Mouse (Mus musculus) neural tube, embryonic 15.5 days (tissue): ENCODE measurements at regions not wholly inside any gene's neighbourhood (a gene's known extent, or its start where the extent isn't known, plus 50 kb on each side); places are given as distances from the start of the nearest gene placed in this dataset.

ENCODE experiments used
- ATAC-seq: fragments of 200-750 bp; cut with Nextera tagmentation; 2 replicates; pipeline ENCODE4 v1.8.0; 2017; ENCODE audit warnings: mild to moderate bottlenecking, moderate TSS enrichment, moderate library complexity; ENCODE audit not compliant: low FRiP score
- H3K27ac ChIP-seq: fragments of 300-500 bp; sonication (generic); replicated peaks from 2 replicates; pipeline ENCODE4 v1.5.1; 2015; ENCODE audit warnings: mild to moderate bottlenecking, inconsistent platforms
- H3K27me3 ChIP-seq: fragments of 300-500 bp; sonication (generic); replicated peaks from 2 replicates; pipeline ENCODE4 v1.6.1; 2015; ENCODE audit warnings: inconsistent platforms
- H3K36me3 ChIP-seq: fragments of 300-500 bp; sonication (generic); 2 replicates; pipeline ENCODE4 v1.6.1; 2015; ENCODE audit warnings: inconsistent platforms
- H3K4me1 ChIP-seq: fragments of 300-500 bp; sonication (generic); 2 replicates; pipeline ENCODE4 v1.6.1; 2015; ENCODE audit warnings: inconsistent platforms
- H3K4me2 ChIP-seq: fragments of 300-500 bp; sonication (generic); 2 replicates; pipeline ENCODE4 v1.6.1; 2015; ENCODE audit warnings: inconsistent platforms, mild to moderate bottlenecking, moderate library complexity
- H3K4me3 ChIP-seq: fragments of 300-500 bp; sonication (generic); replicated peaks from 2 replicates; pipeline ENCODE4 v1.5.1; 2015; ENCODE audit warnings: mild to moderate bottlenecking, inconsistent platforms
- H3K9ac ChIP-seq: fragments of 300-500 bp; sonication (generic); replicated peaks from 2 replicates; pipeline ENCODE4 v1.6.1; 2015; ENCODE audit warnings: mild to moderate bottlenecking, inconsistent platforms
- H3K9me3 ChIP-seq: fragments of 300-500 bp; sonication (generic); replicated peaks from 2 replicates; pipeline ENCODE4 v1.6.1; 2016; ENCODE audit warnings: inconsistent platforms
- WGBS: fragments of 180-500 bp; shearing (Covaris S2); methylation state at CpG from one replicate; pipeline ENCODE4 v1.1.7; 2015; ENCODE audit warnings: mixed read lengths; 5-methylcytosine and 5-hydroxymethylcytosine counted together

DNA sequence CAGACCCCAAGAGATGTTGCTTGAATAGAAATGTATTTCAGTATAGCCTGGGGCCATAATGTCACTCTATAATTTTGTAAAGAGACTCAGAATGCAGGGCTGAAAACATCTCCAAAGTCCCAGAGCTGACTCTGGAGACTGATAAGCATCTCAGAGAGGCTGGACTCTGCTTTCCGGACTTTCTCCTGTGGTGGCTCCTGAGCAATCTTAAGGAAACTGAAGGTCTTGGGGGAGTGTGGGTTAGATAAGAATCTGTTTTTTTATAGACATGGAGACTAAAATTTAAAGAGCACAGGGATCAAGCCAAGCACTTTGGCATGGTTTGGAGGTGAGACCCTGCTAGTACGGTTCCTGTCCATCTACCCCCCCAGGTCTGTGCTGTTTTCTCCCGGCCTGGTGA is 92.7 kb upstream of the Mbip start:
- H3K4me3 ChIP-seq, result no peak overlapping the region
- H3K9ac ChIP-seq, result no peak overlapping the region
- H3K4me2 ChIP-seq, result no peak overlapping the region
- no peak for ATAC-seq
- peaks cover 6% of the 10 kb centered on the region for H3K4me1 ChIP-seq
- no peak overlapping the region for H3K27ac ChIP-seq
- H3K9me3 ChIP-seq, result no peaks in the 10 kb centered on the region
- no peaks in the 10 kb centered on the region for H3K36me3 ChIP-seq
- peaks cover 36% of the 10 kb centered on the region for H3K27me3 ChIP-seq
- 98% methylated on average over 3 of the region's 3 CpGs for WGBS

- Histone ChIP-seq H3K9me3 (no peaks in the 10 kb centered on the region), H3K4me1 (peaks cover 6% of the 10 kb centered on the region), H3K27me3 (peaks cover 35% of the 10 kb centered on the region), H3K9ac (no peak overlapping the region), H3K4me3 (no peak overlapping the region), H3K4me2 (no peak overlapping the region), H3K27ac (no peak overlapping the region), H3K36me3 (no peaks in the 10 kb centered on the region)
- no peak for ATAC-seq
- 89% methylated on average over 3 of the region's 3 CpGs for WGBS
Observed at GRCm38 (mm10) chr12:56437975-56438374, 92.3 kb upstream of the Mbip start.

DNA sequence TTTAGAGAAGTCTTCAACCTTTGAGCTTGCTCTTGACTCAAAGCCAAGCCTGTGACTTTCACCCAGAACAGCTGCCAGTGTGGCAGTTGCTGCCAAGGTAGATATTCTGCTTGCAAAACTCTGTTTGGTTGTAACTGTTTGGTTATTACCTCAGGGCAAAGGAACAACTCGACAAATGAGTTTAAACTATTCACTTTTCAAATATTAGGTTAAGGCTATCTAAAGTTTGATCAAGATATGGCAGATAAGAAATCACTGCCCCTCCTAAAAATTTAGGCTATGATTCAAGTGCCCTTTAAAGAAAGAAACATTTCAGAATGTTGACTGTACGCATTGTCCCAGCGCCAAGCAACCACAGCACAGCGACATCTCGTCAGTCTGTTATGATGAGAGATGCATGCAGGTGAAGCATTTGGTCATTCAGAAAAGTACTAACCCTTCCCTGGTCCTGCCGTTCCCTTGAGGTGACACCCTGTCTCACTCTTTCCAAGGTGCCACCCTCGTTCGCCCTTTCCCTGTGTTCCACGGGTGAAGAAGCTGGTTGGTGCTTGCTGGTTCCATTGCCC is 81.1 kb upstream of the Mbip start:
- WGBS, result 92% methylated on average over 9 of the region's 9 CpGs
- H3K9ac ChIP-seq, result no peak overlapping the region

GRCm38 (mm10) chr12:56416106-56416505 is 70.4 kb upstream of the Mbip start:
- WGBS, result 87% methylated on average over 7 of the region's 7 CpGs
- ATAC-seq, result no peak

More for the DNA sequence above, 81.1 kb upstream of the Mbip start:
- Histone ChIP-seq H3K27ac (no peak overlapping the region), H3K36me3 (no peaks in the 10 kb centered on the region), H3K9me3 (no peaks in the 10 kb centered on the region), H3K4me3 (no peak overlapping the region), H3K4me2 (no peak overlapping the region), H3K27me3 (0 out of 2 replicates have a peak, but pooled peaks cover 7% of the 10 kb centered on the region), H3K4me1 (no peaks in the 10 kb centered on the region)
- ATAC-seq, result no peak

DNA sequence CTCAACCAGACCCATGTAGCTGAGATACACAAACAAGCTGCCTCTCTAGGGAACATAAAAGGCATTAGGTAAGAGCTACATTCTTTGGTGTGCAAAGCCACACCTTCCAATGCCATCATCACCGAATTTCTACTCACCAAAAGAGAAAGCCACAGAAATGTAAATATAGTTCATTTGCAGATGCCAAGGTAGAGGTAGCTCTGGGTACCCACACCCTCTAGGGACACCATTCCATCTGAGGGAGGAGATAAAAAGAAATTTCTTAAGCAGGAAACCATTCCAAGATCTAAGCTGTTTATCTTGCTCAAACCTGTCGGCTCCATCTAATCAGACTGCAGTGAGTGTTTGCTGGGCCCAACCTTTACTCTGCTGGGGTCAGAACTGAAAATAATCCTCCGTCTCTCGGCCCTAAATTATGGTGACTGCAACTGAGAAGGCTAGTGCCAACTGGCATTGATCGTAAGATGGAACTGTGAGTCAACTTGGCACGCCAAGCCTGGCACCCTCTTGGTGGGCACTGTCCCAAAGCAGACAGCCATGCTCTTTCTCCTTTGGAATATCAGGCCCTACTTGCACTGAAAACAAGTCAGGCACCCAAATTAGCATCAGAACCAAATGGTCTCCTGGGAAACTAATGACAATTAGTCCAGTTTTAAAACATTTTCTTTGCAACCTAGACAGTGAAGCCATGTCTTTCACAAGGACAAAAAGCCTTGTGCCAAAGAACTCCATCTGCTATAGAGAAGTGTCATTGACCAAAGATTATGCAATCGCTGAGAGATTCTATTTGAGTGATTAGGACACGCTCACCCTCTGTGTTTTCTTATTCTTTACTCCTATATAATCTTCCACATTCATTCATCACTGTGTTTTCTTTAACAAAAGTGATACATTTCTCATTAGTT is 69.4 kb upstream of the Mbip start:
- no peak overlapping the region for H3K27ac ChIP-seq
- no peaks in the 10 kb centered on the region for H3K9me3 ChIP-seq
- H3K27me3 ChIP-seq, result 0 out of 2 replicates have a peak, but pooled peaks cover 9% of the 10 kb centered on the region
- no peaks in the 10 kb centered on the region for H3K4me1 ChIP-seq
- no peak overlapping the region for H3K4me2 ChIP-seq
- H3K9ac ChIP-seq, result no peak overlapping the region
- H3K4me3 ChIP-seq, result no peak overlapping the region
- ATAC-seq, result peak; percentile 82
- 72% methylated on average over 8 of the region's 8 CpGs for WGBS
- H3K36me3 ChIP-seq, result no peaks in the 10 kb centered on the region

More at GRCm38 (mm10) chr12:56416106-56416505, 70.4 kb upstream of the Mbip start:
- Histone ChIP-seq H3K4me2 (no peak overlapping the region), H3K36me3 (no peaks in the 10 kb centered on the region), H3K4me3 (no peak overlapping the region), H3K27ac (no peak overlapping the region), H3K27me3 (peaks cover 9% of the 10 kb centered on the region; the same call in 1 of the 2 replicates), H3K4me1 (no peaks in the 10 kb centered on the region), H3K9me3 (no peaks in the 10 kb centered on the region), H3K9ac (no peak overlapping the region)

- Histone ChIP-seq H3K27ac (no peak overlapping the region), H3K9ac (no peak overlapping the region), H3K36me3 (no peaks in the 10 kb centered on the region), H3K4me3 (no peak overlapping the region), H3K4me1 (no peaks in the 10 kb centered on the region), H3K4me2 (no peak overlapping the region), H3K27me3 (no peaks in the 10 kb centered on the region), H3K9me3 (no peaks in the 10 kb centered on the region)
- 89% methylated on average over 5 of the region's 5 CpGs for WGBS
- ATAC-seq, result no peak
Observed at GRCm38 (mm10) chr12:56405658-56406057, 60.0 kb upstream of the Mbip start.

DNA sequence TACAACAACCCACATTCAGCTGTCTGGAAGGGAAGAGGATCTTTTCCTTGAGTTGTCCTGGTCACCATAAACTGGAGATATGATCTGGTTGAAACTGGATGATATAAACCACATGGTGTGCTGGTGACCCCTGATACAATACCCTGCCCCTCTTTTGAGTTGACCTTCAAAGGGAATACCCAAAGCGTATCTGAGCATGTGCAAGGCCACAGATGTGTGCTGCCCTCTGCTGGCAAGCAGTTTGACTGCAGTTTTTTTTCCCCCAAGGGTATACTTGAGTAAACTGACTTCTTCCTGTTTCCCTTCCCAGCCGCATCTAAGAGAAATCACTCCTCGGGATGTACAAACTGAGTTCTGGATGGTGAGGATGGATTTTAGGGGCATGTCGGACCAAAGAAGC is 59.1 kb upstream of the Mbip start:
- Histone ChIP-seq H3K9ac (no peak overlapping the region), H3K4me1 (no peaks in the 10 kb centered on the region), H3K4me2 (no peak overlapping the region), H3K9me3 (no peaks in the 10 kb centered on the region), H3K4me3 (no peak overlapping the region), H3K27ac (no peak overlapping the region), H3K27me3 (no peaks in the 10 kb centered on the region), H3K36me3 (no peaks in the 10 kb centered on the region)
- no peak for ATAC-seq
- 37% methylated on average over 4 of the region's 4 CpGs for WGBS

DNA sequence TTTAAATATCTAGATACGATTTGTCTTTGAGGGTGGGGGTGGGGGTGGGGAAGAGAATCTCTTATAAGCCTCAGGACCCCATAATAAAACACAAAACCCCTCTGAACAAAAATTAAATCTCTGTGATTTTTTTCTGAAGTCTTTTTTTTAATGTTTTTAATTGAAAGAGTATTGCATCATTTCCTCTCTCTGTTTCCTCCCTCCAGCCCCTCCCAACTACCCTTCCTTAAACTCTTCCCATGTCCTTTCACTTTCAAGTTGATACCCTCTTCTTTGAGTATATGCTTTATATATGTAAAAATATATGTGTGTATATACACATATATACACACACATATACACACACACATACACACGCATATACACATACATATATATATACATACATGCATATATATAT is 58.6 kb upstream of the Mbip start:
- Histone ChIP-seq H3K27ac (no peak overlapping the region), H3K9me3 (no peaks in the 10 kb centered on the region), H3K36me3 (no peaks in the 10 kb centered on the region), H3K4me2 (no peak overlapping the region), H3K4me3 (no peak overlapping the region), H3K4me1 (no peaks in the 10 kb centered on the region), H3K9ac (no peak overlapping the region), H3K27me3 (no peaks in the 10 kb centered on the region)
- no peak for ATAC-seq
- 86% methylated on average over 2 of the region's 2 CpGs for WGBS

GRCm38 (mm10) chr12:56403626-56404025 is 57.9 kb upstream of the Mbip start:
- no peak for ATAC-seq
- Histone ChIP-seq H3K4me3 (no peak overlapping the region), H3K36me3 (no peaks in the 10 kb centered on the region), H3K4me2 (no peak overlapping the region), H3K4me1 (no peaks in the 10 kb centered on the region), H3K9me3 (no peaks in the 10 kb centered on the region), H3K27ac (no peak overlapping the region), H3K9ac (no peak overlapping the region), H3K27me3 (no peaks in the 10 kb centered on the region)
- WGBS, result 84% methylated on average over 6 of the region's 6 CpGs

DNA sequence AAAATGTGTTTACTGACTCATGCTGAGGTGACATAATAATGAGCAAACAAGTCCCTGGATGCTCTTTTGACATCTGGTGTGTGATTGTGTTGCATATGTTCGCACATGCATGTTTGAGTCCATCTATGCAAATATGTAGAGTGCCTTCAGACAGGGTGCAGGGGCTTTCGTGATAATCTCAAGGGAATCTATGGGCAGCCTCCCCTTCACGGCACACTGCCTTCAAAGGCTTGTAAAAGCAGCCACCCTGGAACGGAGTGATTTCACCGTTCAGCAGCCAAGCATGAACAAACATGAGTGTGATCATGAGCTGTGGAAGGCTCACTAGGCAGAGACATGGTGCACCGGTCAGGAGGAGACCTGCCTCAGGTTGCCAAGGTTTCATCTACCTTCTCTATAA is 57.1 kb upstream of the Mbip start:
- no peaks in the 10 kb centered on the region for H3K4me1 ChIP-seq
- H3K27ac ChIP-seq, result no peak overlapping the region
- no peaks in the 10 kb centered on the region for H3K27me3 ChIP-seq
- ATAC-seq, result no peak
- H3K4me3 ChIP-seq, result no peak overlapping the region
- no peak overlapping the region for H3K9ac ChIP-seq
- no peaks in the 10 kb centered on the region for H3K9me3 ChIP-seq
- no peaks in the 10 kb centered on the region for H3K36me3 ChIP-seq
- 63% methylated on average over 6 of the region's 6 CpGs for WGBS
- no peak overlapping the region for H3K4me2 ChIP-seq

DNA sequence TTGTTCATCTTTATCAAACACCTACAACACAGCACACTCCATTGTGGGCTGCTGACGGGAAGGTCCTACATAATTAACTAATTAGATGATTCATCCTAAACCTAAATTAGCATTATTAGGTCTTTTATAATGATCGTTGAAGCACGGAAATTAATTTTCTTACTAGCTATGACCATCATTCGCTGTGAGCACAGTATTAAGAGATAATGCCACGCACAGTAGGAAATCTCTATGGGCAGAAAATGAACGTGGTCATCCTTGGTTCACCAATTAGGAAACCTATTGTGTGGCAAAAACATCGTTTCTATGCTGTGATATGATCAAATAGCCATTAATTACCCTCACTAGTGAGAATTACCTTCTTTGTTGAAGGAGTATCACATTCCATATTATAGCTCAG is 56.4 kb upstream of the Mbip start:
- Histone ChIP-seq H3K9me3 (no peaks in the 10 kb centered on the region), H3K4me1 (no peaks in the 10 kb centered on the region), H3K4me2 (no peak overlapping the region), H3K36me3 (no peaks in the 10 kb centered on the region), H3K4me3 (no peak overlapping the region), H3K27me3 (no peaks in the 10 kb centered on the region), H3K9ac (no peak overlapping the region), H3K27ac (no peak overlapping the region)
- 55% methylated on average over 7 of the region's 7 CpGs for WGBS
- no peak for ATAC-seq
